Mouse (Mus musculus) splenic B cell, adult 2 months (primary cell): ENCODE measurements around the gene Urah.

Source experiments
- DNase-seq: peaks from one replicate; pipeline ENCODE4 v3.0.0-alpha.2; 2011; ENCODE audit warnings: low read depth, low spot score
- H3K27me3 ChIP-seq: 2 replicates; pipeline ENCODE4 v1.6.1; 2012; ENCODE audit warnings: mild to moderate bottlenecking, low read length, moderate library complexity, mixed read lengths; ENCODE audit not compliant: control insufficient read depth, poor library complexity, insufficient read depth, severe bottlenecking
- H3K36me3 ChIP-seq: 2 replicates; pipeline ENCODE4 v1.6.1; 2012; ENCODE audit warnings: mild to moderate bottlenecking, low read length, moderate library complexity, mixed read lengths; ENCODE audit not compliant: control insufficient read depth, poor library complexity, insufficient read depth, severe bottlenecking

The Urah gene

GRCm38 (mm10) chr7:140828171-140828881 lies 6.5 kb upstream of the Urah start:
- DNase-seq = peak; percentile 13
- Histone ChIP-seq H3K27me3 (no peaks in the 10 kb centered on the region), H3K36me3 (no peaks in the 10 kb centered on the region)

DNA sequence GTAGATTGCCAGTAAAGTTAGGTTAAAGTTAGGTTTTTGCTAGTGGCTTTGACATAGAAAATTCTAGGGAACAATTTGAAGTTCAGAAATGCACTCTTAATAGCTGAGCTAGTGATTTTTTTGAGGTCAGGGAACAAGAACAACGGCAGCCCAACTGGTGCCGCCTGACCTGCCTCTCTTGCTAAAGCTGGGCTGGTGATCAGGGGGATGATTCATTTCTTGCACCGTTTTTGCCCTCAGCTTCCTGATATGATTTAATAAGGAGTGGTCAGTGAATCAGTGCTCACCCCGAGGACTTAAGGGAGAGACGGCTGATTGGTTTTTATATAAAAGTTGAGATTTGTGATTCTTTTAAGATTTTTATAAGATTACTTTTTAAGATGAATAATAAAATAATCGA lies 3.4 kb upstream of the Urah start:
- DNase-seq = no peak
- Histone ChIP-seq H3K36me3 (no peaks in the 10 kb centered on the region), H3K27me3 (no peaks in the 10 kb centered on the region)

DNA sequence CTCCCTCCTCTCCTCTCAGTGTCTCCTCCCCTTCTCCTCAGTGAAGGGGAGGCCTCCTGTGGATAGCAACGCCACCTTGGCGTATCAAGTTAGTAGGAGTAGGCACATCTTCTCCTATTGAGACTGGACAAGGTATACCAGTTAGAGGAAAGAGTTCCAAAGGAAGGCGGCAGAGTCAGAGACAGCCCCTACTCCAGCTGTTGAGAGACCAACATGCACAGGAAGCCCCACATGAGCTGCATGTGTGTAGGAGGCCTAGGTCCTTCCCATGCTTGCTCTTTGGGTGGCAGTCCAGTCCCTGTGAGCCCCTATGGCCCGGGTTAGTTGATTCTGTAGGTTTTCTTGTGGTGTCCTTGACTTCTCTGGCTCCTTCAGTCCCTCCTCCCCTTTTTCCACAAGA lies 1.5 kb upstream of the Urah start:
- H3K27me3 ChIP-seq = no peaks in the 10 kb centered on the region
- no peaks in the 10 kb centered on the region for H3K36me3 ChIP-seq
- DNase-seq = no peak

DNA sequence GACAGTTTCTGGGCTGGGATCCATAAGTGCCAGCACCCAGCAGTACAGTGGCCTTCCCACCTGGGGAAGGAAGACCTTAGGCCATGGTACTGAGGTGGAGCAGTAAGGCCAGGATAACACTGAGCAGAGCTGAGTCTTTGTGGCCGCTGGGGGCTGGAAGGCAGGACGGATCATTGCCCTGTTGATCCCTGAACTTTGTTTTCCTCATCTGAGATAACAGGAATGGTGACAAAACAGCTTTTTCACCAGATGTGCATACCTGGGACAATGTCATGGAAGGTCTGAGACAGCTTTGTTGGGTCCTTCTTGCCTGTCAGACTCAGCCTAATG lies 905 bp downstream of the Urah start:
- DNase-seq = no peak
- no peaks in the 10 kb centered on the region for H3K36me3 ChIP-seq
- no peaks in the 10 kb centered on the region for H3K27me3 ChIP-seq

- Histone ChIP-seq H3K36me3 (no peaks in the 10 kb centered on the region), H3K27me3 (no peaks in the 10 kb centered on the region)
- no peak for DNase-seq
Measured at GRCm38 (mm10) chr7:140836243-140837115, 1.7 kb downstream of the Urah start.

- H3K36me3 ChIP-seq = no peaks in the 10 kb centered on the region
- H3K27me3 ChIP-seq = no peaks in the 10 kb centered on the region
- DNase-seq = no peak
Measured at GRCm38 (mm10) chr7:140839556-140839955, 4.7 kb downstream of the Urah start.

GRCm38 (mm10) chr7:140840750-140841735 lies 6.2 kb downstream of the Urah start:
- Histone ChIP-seq H3K27me3 (no peaks in the 10 kb centered on the region), H3K36me3 (no peaks in the 10 kb centered on the region)
- DNase-seq = no peak

- DNase-seq = no peak
- Histone ChIP-seq H3K27me3 (no peaks in the 10 kb centered on the region; the same call in 1 of the 2 replicates), H3K36me3 (no peaks in the 10 kb centered on the region)
Measured at GRCm38 (mm10) chr7:140843806-140844205, 9.0 kb downstream of the Urah start.

GRCm38 (mm10) chr7:140844905-140845665 lies 10.3 kb downstream of the Urah start, which contains the start of gene Scgb1c1:
TSS of gene Scgb1c1 (plus strand) at chr7:140845547.
- DNase-seq = peak; percentile 93
- Histone ChIP-seq H3K27me3 (no peaks in the 10 kb centered on the region; the same call in 1 of the 2 replicates), H3K36me3 (no peaks in the 10 kb centered on the region)

- Histone ChIP-seq H3K27me3 (no peaks in the 10 kb centered on the region; the same call in 1 of the 2 replicates), H3K36me3 (no peaks in the 10 kb centered on the region)
- DNase-seq = no peak
Measured at GRCm38 (mm10) chr7:140845683-140846082, 10.9 kb downstream of the Urah start.

DNA sequence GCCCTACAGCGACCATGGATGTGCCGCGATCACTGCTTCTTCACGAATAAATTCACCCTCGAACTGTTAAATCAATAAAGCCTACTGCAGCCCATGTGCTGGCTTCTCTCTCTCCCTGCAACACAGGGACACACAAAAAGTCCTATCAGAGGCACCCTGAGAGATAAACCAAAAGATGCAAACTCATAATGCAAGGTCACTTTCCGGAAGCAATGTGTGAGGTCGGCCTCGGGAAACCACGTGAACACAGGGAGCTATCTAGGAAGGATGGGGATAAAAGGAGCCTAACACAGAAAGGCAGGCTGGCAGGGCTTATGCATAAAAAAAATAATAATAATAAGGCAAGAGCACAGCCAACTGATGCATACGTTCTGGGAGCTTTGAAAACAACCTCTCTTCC lies 11.9 kb downstream of the Urah start:
- no peak for DNase-seq
- H3K36me3 ChIP-seq = 0 out of 2 replicates have a peak, but pooled peaks cover 1% of the 10 kb centered on the region
- no peaks in the 10 kb centered on the region; the same call in 1 of the 2 replicates for H3K27me3 ChIP-seq

DNA sequence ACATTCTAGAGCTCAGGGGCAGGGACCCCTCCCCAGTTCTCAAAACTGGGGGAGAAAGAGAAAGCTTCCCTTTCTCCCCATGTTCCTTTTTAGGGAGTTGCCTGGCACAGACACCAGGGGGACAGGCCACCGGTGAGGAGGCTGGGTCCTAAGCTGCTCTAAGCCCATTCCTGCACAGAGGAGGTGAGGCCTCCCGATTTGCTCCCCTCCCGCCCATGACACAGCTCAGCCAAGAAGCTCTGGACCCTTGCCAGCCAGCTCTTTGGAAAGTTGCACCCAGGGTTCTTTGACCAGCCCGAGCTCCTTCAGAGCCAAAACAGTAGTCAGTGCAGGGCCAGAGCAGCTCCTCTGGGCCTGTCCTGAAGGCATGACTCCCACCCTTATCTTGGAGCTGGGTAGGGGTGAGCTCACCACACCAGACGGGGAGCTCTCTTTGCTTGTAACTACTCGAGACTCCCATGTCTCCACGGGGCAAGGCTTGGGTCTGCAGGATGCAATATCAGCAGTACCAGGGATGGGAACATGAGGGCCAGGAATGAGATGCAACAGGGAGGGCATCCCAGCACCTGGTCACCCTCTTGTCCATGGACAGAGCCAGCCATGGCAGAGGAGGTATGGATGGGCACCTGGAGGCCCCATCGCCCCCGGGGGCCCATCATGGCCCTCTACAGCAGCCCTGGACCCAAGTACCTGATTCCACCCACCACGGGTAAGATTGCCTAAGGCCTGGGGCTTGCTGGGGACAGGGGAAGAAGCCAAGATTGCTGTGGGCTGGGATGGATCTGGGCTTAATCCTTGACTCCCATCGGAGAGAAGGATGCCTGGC lies 13.2 kb downstream of the Urah start, which contains the start of gene Odf3:
Gene Odf3 (plus strand): TSS at position 51 of the 826 bp plus-strand sequence.
- no peaks in the 10 kb centered on the region; the same call in 1 of the 2 replicates for H3K27me3 ChIP-seq
- no peak for DNase-seq
- H3K36me3 ChIP-seq = 0 out of 2 replicates have a peak, but pooled peaks cover 1% of the 10 kb centered on the region

DNA sequence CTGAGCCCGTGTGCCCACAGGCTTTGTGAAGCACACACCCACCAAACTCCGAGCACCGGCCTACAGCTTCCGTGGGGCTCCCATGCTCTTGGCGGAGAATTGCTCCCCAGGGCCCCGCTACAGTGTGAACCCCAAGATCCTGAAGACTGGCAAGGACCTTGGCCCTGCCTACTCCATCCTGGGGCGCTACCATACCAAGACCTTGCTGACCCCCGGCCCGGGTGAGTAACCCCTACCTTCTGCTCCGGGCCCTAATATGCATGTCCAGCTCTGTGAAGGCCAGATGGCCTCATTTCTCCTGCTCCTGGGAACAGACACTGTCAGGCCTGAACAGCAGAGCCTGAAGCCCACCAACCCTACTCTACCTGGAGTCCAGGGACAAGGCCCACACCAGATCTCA lies 13.8 kb downstream of the Urah start:
- DNase-seq = no peak
- 0 out of 2 replicates have a peak, but pooled peaks cover 1% of the 10 kb centered on the region for H3K36me3 ChIP-seq
- no peaks in the 10 kb centered on the region; the same call in 1 of the 2 replicates for H3K27me3 ChIP-seq
